Mouse (Mus musculus) midbrain, embryonic 11.5 days (tissue): Measurements from ENCODE around the gene Strip1. TPM values are rescaled to one million over a fixed set of nuclear protein-coding genes. Genes with fewer than 3 reads are reported as not detected.

Experiments used
- polyA plus RNA-seq: library from polyadenylated mRNA; unstranded; fragments of >200 nt; fragmentation: Nextera tagmentation; extraction: Ambion mirVana; gene quantifications from 2 replicates; pipeline ENCODE4 v1.2.1, GENCODE M21; 2014

Gene Strip1
- polyA plus RNA-seq, 1 experiment from 2014 or later = 87.6 TPM

Other genes starting within 250 kb of the Strip1 start
- 0.03 and 0.04 TPM in 2 replicates for gene Kcnc4, start 172.1 kb downstream of the Strip1 start, polyA plus RNA-seq
- 1.8 and 1.9 TPM in 2 replicates for gene Slc6a17, start 113.7 kb downstream of the Strip1 start, polyA plus RNA-seq
- not detected in 2 replicates for gene Ubl4b, start 76.6 kb downstream of the Strip1 start, polyA plus RNA-seq
- gene Alx3, start 36.7 kb downstream of the Strip1 start, polyA plus RNA-seq = 2.8 and 3.3 TPM in 2 replicates
- not detected in 2 replicates for gene Gm10961, start 372 bp downstream of the Strip1 start, polyA plus RNA-seq
- gene Ahcyl1, start 64.9 kb upstream of the Strip1 start, polyA plus RNA-seq = 127 and 132 TPM in 2 replicates
- gene Csf1, start 128.8 kb upstream of the Strip1 start, polyA plus RNA-seq = 4.6 and 5.7 TPM in 2 replicates
- gene Eps8l3, start 245.5 kb upstream of the Strip1 start, polyA plus RNA-seq = not detected in 2 replicates